Mouse (Mus musculus): ENCODE data around the gene Kcnk7. TPM values are rescaled to one million over a fixed set of nuclear protein-coding genes. Genes with fewer than 3 reads are reported as not detected.

The Kcnk7 gene
- polyA plus RNA-seq, 1 experiment = 0.19 TPM

DNA sequence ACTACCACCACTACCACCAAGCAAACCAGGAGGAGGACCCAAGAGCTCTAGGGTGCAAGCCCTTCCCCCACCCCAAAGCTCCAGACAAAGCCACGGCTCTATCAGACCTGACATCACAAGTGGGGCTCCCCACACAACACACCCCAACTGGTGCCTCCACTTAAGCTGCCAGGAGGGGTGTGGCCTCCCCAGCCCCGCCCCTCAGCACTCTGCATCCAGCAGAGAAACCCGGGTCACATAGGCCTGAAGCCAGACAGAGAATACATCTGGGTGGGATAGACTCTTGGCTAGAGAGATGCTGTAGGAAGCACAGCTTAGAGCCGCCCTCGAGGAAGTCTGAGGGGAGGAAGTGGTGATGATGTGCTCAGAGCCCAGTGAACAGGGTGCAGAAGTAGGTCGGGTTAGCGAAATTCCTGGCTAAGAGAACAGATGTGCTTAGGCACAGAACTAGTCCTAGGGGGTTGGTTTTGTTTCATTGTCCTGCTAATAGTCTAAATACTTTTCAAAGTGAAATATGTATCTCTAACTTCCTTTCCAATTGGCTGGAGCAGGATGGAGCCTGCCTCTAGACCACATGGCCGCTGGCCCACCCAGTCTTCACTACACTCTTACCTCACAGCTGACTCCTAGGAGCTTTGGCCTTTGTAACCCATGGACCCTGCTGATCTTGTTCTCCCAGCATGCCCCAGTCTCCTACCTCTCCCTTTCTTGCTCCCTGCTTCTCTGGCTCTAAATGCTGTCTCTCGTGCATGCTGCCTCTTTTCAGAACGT is 819 bp downstream of the Kcnk7 start:
- no peaks in the 10 kb centered on the region for H3K79me3 ChIP-seq (ENCODE audit: low read depth)
- no peak overlapping the region for H3K4me3 ChIP-seq (ENCODE audit: insufficient read depth, poor library complexity, severe bottlenecking)
- H3K36me3 ChIP-seq (ENCODE audit: control insufficient read depth, insufficient read depth) = peaks cover 51% of the 10 kb centered on the region
- no peaks in the 10 kb centered on the region for H3K79me2 ChIP-seq (ENCODE audit: control insufficient read depth, insufficient read depth)
- H3K27me3 ChIP-seq (ENCODE audit: control insufficient read depth, insufficient read depth, insufficient read length) = no peaks in the 10 kb centered on the region
- H3ac ChIP-seq (ENCODE audit: control insufficient read depth, insufficient read length, low read depth) = no peak overlapping the region
- no peak for TF ChIP-seq CEBPB (IDR thresholded peaks at IDR 0.05; ENCODE audit: low read depth)
- no peak for TF ChIP-seq FOSL1 (IDR thresholded peaks at IDR 0.05; ENCODE audit: insufficient read depth, low read length, poor library complexity, severe bottlenecking)
- no peak for TF ChIP-seq MYOG (IDR thresholded peaks at IDR 0.05; ENCODE audit: control insufficient read depth, extremely low read depth, insufficient read length)
- TF ChIP-seq USF1 (IDR thresholded peaks at IDR 0.05; ENCODE audit: low read depth) = no peak
- TF ChIP-seq MAX (IDR thresholded peaks at IDR 0.05) = no peak
- TF ChIP-seq MYOD1 (IDR thresholded peaks at IDR 0.05; ENCODE audit: control insufficient read depth, insufficient read length, low read depth) = no peak
- TF ChIP-seq CTCF (IDR thresholded peaks at IDR 0.05; ENCODE audit: control insufficient read depth, insufficient read depth, insufficient read length) = no peak

DNA sequence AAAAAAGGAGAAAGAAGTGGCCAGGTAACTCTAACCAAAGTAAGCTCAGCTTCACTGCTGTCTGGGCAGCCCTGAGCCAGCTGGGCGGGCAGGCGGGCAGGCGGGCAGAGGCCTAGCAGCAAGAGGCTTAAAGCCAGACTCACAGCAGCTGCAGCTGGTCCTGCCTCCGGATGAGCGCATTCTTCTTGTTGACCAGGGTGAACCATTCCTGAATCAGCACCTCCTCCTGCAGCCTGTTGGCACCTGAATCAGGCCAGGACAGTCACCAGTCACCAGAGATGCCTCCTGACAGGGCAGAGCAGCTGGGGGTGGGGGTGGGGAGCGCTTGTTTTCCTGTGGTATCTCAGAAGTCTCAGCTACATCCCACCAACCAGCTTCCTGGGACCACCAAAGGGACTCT is 5.9 kb downstream of the Kcnk7 start:
- Histone ChIP-seq H3K79me2 (ENCODE audit: control insufficient read depth, insufficient read depth) (peaks cover 37% of the 10 kb centered on the region), H3K4me3 (ENCODE audit: insufficient read depth, poor library complexity, severe bottlenecking) (no peak overlapping the region), H3K27me3 (ENCODE audit: control insufficient read depth, insufficient read depth, insufficient read length) (no peaks in the 10 kb centered on the region), H3ac (ENCODE audit: control insufficient read depth, insufficient read length, low read depth) (no peak overlapping the region), H3K36me3 (ENCODE audit: control insufficient read depth, insufficient read depth) (peaks cover 71% of the 10 kb centered on the region), H3K79me3 (ENCODE audit: low read depth) (peaks cover 18% of the 10 kb centered on the region)
- TF ChIP-seq MYOD1 (IDR thresholded peaks at IDR 0.05; ENCODE audit: control insufficient read depth, insufficient read length, low read depth) = peak; percentile 61
- TF ChIP-seq MYOG (IDR thresholded peaks at IDR 0.05; ENCODE audit: control insufficient read depth, extremely low read depth, insufficient read length) = no peak

DNA sequence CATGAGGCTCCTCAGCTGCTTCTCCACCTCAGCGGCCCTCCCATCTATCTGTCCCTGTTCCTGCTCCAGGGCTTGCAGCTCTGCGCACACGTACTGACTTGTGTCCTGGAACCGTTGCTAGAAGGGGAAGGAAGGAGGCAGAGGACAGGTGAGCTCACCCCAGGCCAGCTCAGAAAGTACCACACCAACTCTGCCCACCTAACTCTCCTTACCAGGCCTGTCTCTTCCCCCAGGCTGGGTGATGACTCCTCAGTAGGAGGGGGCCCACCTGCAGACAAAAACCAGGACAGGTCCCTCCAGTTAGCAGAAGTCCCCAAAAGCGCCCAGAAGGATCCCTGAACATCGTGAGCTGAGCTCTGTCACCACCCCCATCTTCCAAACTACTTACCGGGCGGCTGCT is 6.4 kb downstream of the Kcnk7 start:
- peaks cover 76% of the 10 kb centered on the region for H3K36me3 ChIP-seq (ENCODE audit: control insufficient read depth, insufficient read depth)

DNA sequence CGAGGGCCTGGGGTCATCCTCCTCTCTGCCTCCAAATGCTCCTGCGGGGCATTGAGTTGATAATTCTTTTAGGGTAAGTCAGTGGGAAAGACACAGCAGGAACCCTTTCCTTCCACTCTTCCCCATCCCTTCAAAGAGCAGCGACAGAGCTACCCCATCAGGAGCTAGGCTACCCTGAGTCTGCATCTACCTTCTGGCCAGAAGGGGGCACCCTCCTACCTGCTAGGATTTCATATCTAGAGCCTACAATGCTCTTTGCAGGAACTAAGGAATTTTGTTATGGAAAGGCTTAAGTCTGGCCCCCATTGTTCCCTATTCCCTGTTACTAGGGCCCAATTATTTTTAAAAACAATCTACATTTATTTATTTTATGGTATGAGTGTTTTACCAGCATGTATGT is 7.1 kb downstream of the Kcnk7 start:
- Histone ChIP-seq H3ac (ENCODE audit: control insufficient read depth, insufficient read length, low read depth) (no peak overlapping the region), H3K27me3 (ENCODE audit: control insufficient read depth, insufficient read depth, insufficient read length) (no peaks in the 10 kb centered on the region), H3K79me3 (ENCODE audit: low read depth) (peaks cover 18% of the 10 kb centered on the region), H3K36me3 (ENCODE audit: control insufficient read depth, insufficient read depth) (peaks cover 82% of the 10 kb centered on the region), H3K79me2 (ENCODE audit: control insufficient read depth, insufficient read depth) (peaks cover 40% of the 10 kb centered on the region), H3K4me3 (ENCODE audit: insufficient read depth, poor library complexity, severe bottlenecking) (no peak overlapping the region)
- TF ChIP-seq CEBPB (IDR thresholded peaks at IDR 0.05; ENCODE audit: low read depth) (no peak), USF1 (IDR thresholded peaks at IDR 0.05; ENCODE audit: low read depth) (no peak), CTCF (IDR thresholded peaks at IDR 0.05; ENCODE audit: control insufficient read depth, insufficient read depth, insufficient read length) (no peak)

More for the DNA sequence above, 6.4 kb downstream of the Kcnk7 start:
- Histone ChIP-seq H3K27me3 (ENCODE audit: control insufficient read depth, insufficient read depth, insufficient read length) (no peaks in the 10 kb centered on the region), H3K4me3 (ENCODE audit: insufficient read depth, poor library complexity, severe bottlenecking) (no peak overlapping the region), H3K79me3 (ENCODE audit: low read depth) (peaks cover 18% of the 10 kb centered on the region), H3ac (ENCODE audit: control insufficient read depth, insufficient read length, low read depth) (no peak overlapping the region), H3K79me2 (ENCODE audit: control insufficient read depth, insufficient read depth) (peaks cover 40% of the 10 kb centered on the region)
- TF ChIP-seq MYOG (IDR thresholded peaks at IDR 0.05; ENCODE audit: control insufficient read depth, extremely low read depth, insufficient read length) (no peak), FOSL1 (IDR thresholded peaks at IDR 0.05; ENCODE audit: insufficient read depth, low read length, poor library complexity, severe bottlenecking) (no peak), USF1 (IDR thresholded peaks at IDR 0.05; ENCODE audit: low read depth) (no peak), MAX (IDR thresholded peaks at IDR 0.05) (no peak), MYOD1 (IDR thresholded peaks at IDR 0.05; ENCODE audit: control insufficient read depth, insufficient read length, low read depth) (no peak), CEBPB (IDR thresholded peaks at IDR 0.05; ENCODE audit: low read depth) (no peak), CTCF (IDR thresholded peaks at IDR 0.05; ENCODE audit: control insufficient read depth, insufficient read depth, insufficient read length) (no peak)

DNA sequence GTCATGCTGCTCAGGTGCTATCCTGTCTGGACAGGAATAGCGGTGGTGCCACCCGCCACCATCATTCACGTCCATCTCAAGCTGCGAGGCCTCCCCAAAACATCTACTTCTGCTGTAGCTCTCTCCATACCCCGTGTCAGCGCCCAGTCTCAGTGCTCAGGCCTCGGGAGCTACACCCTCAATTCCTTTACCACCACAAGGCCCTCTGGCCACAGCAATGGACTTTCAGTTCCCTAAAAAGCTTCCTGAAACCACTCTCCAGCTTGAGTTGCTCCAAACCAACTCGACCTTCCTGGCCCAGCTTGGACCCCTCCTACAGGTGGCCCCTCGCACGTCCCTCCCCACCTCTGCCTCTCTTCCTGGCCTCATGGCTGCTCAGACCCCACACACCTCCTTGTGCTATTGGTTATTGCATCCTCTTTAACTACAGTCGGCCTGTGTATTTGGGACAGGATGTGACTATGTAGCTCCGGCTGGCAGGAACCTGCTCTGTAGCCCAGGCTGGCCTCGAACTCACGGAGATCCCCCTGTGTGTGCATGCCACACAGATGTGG is 7.8 kb downstream of the Kcnk7 start:
- no peaks in the 10 kb centered on the region for H3K27me3 ChIP-seq (ENCODE audit: control insufficient read depth, insufficient read depth, insufficient read length)
- peaks cover 83% of the 10 kb centered on the region for H3K36me3 ChIP-seq (ENCODE audit: control insufficient read depth, insufficient read depth)
- H3K79me2 ChIP-seq (ENCODE audit: control insufficient read depth, insufficient read depth) = peaks cover 43% of the 10 kb centered on the region
- TF ChIP-seq USF1 (IDR thresholded peaks at IDR 0.05; ENCODE audit: low read depth) (no peak), CTCF (IDR thresholded peaks at IDR 0.05; ENCODE audit: control insufficient read depth, insufficient read depth, insufficient read length) (no peak), FOSL1 (IDR thresholded peaks at IDR 0.05; ENCODE audit: insufficient read depth, low read length, poor library complexity, severe bottlenecking) (no peak), CEBPB (IDR thresholded peaks at IDR 0.05; ENCODE audit: low read depth) (no peak), MAX (IDR thresholded peaks at IDR 0.05) (no peak), MYOD1 (IDR thresholded peaks at IDR 0.05; ENCODE audit: control insufficient read depth, insufficient read length, low read depth) (no peak), MYOG (IDR thresholded peaks at IDR 0.05; ENCODE audit: control insufficient read depth, extremely low read depth, insufficient read length) (no peak)
- peaks cover 18% of the 10 kb centered on the region for H3K79me3 ChIP-seq (ENCODE audit: low read depth)
- H3K4me3 ChIP-seq (ENCODE audit: insufficient read depth, poor library complexity, severe bottlenecking) = no peak overlapping the region
- no peak overlapping the region for H3ac ChIP-seq (ENCODE audit: control insufficient read depth, insufficient read length, low read depth)

DNA sequence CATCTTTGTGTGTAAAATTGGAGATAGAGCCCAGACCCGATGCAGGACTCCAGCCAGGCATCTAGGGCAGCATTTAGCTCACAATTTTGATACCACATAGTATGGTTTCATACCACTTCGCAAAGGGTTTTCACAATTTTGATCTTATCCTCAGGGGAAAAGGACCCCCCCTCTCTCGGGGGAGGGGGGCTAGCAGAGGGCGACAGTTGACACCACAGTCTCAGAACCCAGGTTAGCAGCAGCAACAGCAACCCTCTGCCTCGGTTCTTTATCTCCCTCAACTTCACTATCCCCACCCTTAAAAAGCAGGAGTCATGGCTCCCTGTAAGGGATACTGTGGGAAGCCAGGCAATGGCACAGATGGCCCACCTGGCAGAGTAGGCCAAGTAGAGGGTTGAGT is 9.1 kb downstream of the Kcnk7 start:
- Histone ChIP-seq H3K79me2 (ENCODE audit: control insufficient read depth, insufficient read depth) (peaks cover 50% of the 10 kb centered on the region), H3K27me3 (ENCODE audit: control insufficient read depth, insufficient read depth, insufficient read length) (no peaks in the 10 kb centered on the region), H3ac (ENCODE audit: control insufficient read depth, insufficient read length, low read depth) (peak overlapping the region; percentile 5), H3K36me3 (ENCODE audit: control insufficient read depth, insufficient read depth) (peaks cover 78% of the 10 kb centered on the region), H3K79me3 (ENCODE audit: low read depth) (peaks cover 18% of the 10 kb centered on the region), H3K4me3 (ENCODE audit: insufficient read depth, poor library complexity, severe bottlenecking) (no peak overlapping the region)
- TF ChIP-seq MYOD1 (IDR thresholded peaks at IDR 0.05; ENCODE audit: control insufficient read depth, insufficient read length, low read depth) (no peak), MYOG (IDR thresholded peaks at IDR 0.05; ENCODE audit: control insufficient read depth, extremely low read depth, insufficient read length) (no peak), USF1 (IDR thresholded peaks at IDR 0.05; ENCODE audit: low read depth) (no peak), FOSL1 (IDR thresholded peaks at IDR 0.05; ENCODE audit: insufficient read depth, low read length, poor library complexity, severe bottlenecking) (no peak), MAX (IDR thresholded peaks at IDR 0.05) (no peak), CEBPB (IDR thresholded peaks at IDR 0.05; ENCODE audit: low read depth) (no peak), CTCF (IDR thresholded peaks at IDR 0.05; ENCODE audit: control insufficient read depth, insufficient read depth, insufficient read length) (no peak)

All from C2C12 (cell line).